Mouse (Mus musculus) neural tube, embryonic 12.5 days (tissue): ENCODE data around the gene Map3k14. TPM values are rescaled to one million over a fixed set of nuclear protein-coding genes. Genes with fewer than 3 reads are reported as not detected.
A peak's percentile ranks its signal among the peaks of the same experiment; 100 is the strongest.

Experiments
- ATAC-seq: fragments of 200-750 bp; cut with Nextera tagmentation; 2 replicates; pipeline ENCODE4 v1.8.0; 2017; ENCODE audit warnings: low read depth, mild to moderate bottlenecking, moderate TSS enrichment, moderate library complexity; ENCODE audit not compliant: low FRiP score
- H3K27ac ChIP-seq: fragments of 300-500 bp; sonication (generic); 2 replicates; pipeline ENCODE4 v1.5.1; 2016
- H3K27me3 ChIP-seq: fragments of 300-500 bp; sonication (generic); replicated peaks from 2 replicates; pipeline ENCODE4 v1.6.1; 2016; ENCODE audit warnings: mild to moderate bottlenecking
- H3K36me3 ChIP-seq: fragments of 300-500 bp; sonication (generic); 2 replicates; pipeline ENCODE4 v1.6.1; 2016; ENCODE audit warnings: mild to moderate bottlenecking
- H3K4me1 ChIP-seq: fragments of 300-500 bp; sonication (generic); 2 replicates; pipeline ENCODE4 v1.6.1; 2016
- H3K4me2 ChIP-seq: fragments of 300-500 bp; sonication (generic); replicated peaks from 2 replicates; pipeline ENCODE4 v1.6.1; 2016; ENCODE audit warnings: mild to moderate bottlenecking
- H3K4me3 ChIP-seq: fragments of 300-500 bp; sonication (generic); 2 replicates; pipeline ENCODE4 v1.5.1; 2016
- H3K9ac ChIP-seq: fragments of 300-500 bp; sonication (generic); 2 replicates; pipeline ENCODE4 v1.6.1; 2016; ENCODE audit warnings: mild to moderate bottlenecking
- H3K9me3 ChIP-seq: fragments of 300-500 bp; sonication (generic); 2 replicates; pipeline ENCODE4 v1.6.1; 2016; ENCODE audit warnings: mild to moderate bottlenecking
- WGBS: fragments of 180-500 bp; shearing (Covaris S2); methylation state at CpG from one replicate; pipeline ENCODE4 v1.1.7; 2016; 5-methylcytosine and 5-hydroxymethylcytosine counted together
- polyA plus RNA-seq: library from polyadenylated mRNA; unstranded; fragments of >200 nt; fragmentation: Nextera tagmentation; extraction: Ambion mirVana; gene quantifications from 2 replicates; pipeline ENCODE4 v1.2.1, GENCODE M21; 2016

Map3k14 gene
- polyA plus RNA-seq, 1 experiment from 2014 or later, result 3.9 TPM

DNA sequence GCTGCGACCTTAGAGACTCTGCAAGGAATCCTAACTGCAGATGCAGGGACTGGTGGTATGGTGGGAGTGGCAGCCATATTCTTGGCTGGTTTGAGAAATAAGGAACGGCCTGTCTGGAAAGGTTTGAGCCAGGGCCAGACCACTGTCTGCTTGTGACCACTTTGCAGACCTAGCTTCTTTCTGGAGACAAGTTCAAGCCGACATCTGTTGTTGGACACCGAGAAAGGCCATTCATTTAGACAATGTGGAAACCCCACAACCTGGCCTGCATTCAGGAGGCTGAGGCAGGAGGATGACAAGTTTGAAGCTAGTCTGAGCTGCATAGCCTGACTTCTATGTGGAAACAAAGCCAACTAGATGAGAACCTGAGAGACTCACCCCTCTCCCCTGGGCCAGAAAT is 1.1 kb upstream of the Map3k14 start:
- Histone ChIP-seq H3K4me2 (peak overlapping the region; percentile 77), H3K27ac (no peak overlapping the region; the same call in 1 of the 2 replicates), H3K36me3 (no peaks in the 10 kb centered on the region), H3K4me3 (no peak overlapping the region), H3K27me3 (no peaks in the 10 kb centered on the region), H3K9me3 (no peaks in the 10 kb centered on the region), H3K9ac (no peak overlapping the region), H3K4me1 (peaks cover 30% of the 10 kb centered on the region)
- WGBS, result 83% methylated on average over 4 of the region's 4 CpGs
- ATAC-seq, result no peak

DNA sequence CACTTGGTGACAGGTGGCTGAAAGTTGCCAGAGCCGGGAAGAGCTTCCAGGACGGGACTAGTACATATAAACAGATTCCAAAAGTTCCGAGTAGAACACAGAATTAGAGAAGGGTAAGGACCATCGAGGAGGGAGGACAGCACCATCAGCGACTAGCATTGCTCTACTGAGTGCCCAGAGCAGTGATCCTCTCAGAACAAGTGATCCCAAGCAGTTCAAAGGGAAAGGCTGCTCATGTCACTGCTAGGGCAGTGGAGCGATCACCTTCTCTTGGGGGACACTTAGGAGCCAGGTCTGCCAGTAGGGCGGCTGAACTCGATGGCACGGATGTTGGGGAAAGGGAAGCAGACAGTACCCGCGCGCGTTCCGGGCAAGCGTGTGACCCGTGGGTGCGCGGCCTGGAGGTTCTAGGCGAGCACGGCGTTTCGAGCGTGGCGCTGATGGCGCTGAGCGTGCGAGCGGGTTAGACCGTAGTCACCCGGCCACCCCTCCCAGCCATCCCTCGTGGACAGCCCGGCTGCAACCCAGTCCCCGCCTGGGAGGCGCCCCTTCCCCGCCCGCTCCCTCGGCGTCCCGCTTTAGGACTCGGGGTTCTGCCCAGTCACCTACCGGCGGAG is 435 bp downstream of the Map3k14 start:
- H3K4me1 ChIP-seq, result peaks cover 44% of the 10 kb centered on the region
- ATAC-seq, result peak; percentile 19

DNA sequence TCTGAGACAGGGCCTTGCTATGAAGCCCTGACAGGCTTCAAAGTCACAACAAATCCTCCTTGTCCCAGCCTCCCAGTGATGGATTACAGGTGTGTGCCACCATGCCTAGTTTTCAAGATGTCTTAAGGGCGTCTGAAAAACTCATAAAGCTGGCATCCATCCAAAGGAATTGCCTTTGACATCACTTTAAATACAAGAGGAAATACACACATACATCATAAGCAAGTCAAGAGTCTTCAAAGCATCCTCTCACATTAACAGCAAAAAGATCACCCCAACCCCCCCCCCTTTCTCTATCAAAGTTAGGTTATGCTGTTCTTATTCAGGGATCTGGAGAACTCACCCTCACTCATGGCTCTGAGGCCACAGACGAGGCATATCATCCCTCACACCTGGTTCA is 1.4 kb downstream of the Map3k14 start:
- Histone ChIP-seq H3K4me2 (peak overlapping the region; percentile 77), H3K27ac (no peak overlapping the region), H3K4me3 (no peak overlapping the region), H3K9ac (0 out of 2 replicates have a peak overlapping the region, but pooled peaks have one; percentile 73), H3K9me3 (no peaks in the 10 kb centered on the region), H3K27me3 (no peaks in the 10 kb centered on the region), H3K36me3 (no peaks in the 10 kb centered on the region), H3K4me1 (peaks cover 44% of the 10 kb centered on the region)
- no peak for ATAC-seq
- WGBS, result 65% methylated on average over 2 of the region's 2 CpGs

More for the DNA sequence above, 435 bp downstream of the Map3k14 start:
- Histone ChIP-seq H3K36me3 (no peaks in the 10 kb centered on the region), H3K4me3 (peak overlapping the region; percentile 59), H3K9ac (peak overlapping the region; percentile 73), H3K27ac (peak overlapping the region; percentile 54; the same call in 1 of the 2 replicates), H3K9me3 (no peaks in the 10 kb centered on the region), H3K4me2 (peak overlapping the region; percentile 77), H3K27me3 (no peaks in the 10 kb centered on the region)
- WGBS, result 1% methylated on average over 41 of the region's 42 CpGs

DNA sequence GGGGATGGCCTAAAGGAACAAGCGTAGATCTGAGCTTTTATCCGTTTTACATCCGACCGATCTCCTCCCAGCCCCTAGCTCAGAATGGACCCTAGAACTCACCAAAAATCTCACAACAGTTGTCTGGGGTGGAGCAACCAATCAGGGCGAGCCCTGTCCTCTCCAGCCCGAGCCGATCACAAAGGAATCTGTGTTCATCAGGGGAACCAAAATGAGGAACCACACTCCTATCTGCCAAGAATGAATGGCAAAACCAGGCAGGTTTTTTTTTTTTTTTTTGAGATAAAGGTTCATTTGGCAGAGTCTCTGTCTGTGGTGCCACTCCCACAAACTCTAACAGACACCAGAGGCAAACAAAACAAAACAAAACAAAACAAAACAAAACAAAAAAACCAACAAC is 2.1 kb downstream of the Map3k14 start:
- Histone ChIP-seq H3K27ac (no peak overlapping the region), H3K27me3 (no peaks in the 10 kb centered on the region), H3K9me3 (no peaks in the 10 kb centered on the region), H3K4me2 (no peak overlapping the region; the same call in 1 of the 2 replicates), H3K4me3 (no peak overlapping the region), H3K36me3 (no peaks in the 10 kb centered on the region), H3K4me1 (peaks cover 44% of the 10 kb centered on the region), H3K9ac (no peak overlapping the region)
- WGBS, result 48% methylated on average over 7 of the region's 7 CpGs
- no peak for ATAC-seq

DNA sequence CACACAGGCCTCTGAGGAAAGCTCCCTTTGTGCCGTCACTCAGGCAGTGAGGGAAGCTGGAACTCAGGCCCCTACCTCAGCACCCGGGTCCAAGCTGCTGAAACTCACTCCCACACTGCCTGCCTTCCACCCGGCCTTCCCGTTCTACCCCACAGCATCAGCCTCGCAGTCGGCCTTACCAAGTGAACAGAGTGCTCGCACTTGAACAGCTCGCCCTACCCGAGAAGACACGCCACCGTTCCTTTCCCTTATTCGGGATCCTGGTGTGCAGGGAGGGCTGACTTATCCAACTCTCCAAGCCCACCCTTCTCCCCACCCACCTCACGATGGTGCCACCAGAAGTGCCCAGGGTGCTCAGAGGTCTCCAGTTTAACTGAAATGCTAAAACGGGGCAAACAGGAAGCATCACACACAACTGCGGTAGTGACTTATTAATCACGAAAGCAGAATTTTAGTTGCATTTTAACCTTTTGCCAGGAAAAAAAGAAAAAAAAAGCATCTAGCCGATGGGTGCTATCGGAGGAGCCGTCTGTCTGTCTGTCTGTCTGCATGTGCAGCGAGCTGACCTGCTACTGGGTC is 2.8 kb downstream of the Map3k14 start:
- H3K4me3 ChIP-seq, result no peak overlapping the region
- no peaks in the 10 kb centered on the region for H3K27me3 ChIP-seq
- no peaks in the 10 kb centered on the region for H3K36me3 ChIP-seq
- no peak overlapping the region for H3K27ac ChIP-seq
- no peaks in the 10 kb centered on the region for H3K9me3 ChIP-seq
- peak overlapping the region; percentile 30 for H3K4me2 ChIP-seq
- no peak for ATAC-seq
- peaks cover 44% of the 10 kb centered on the region for H3K4me1 ChIP-seq
- 84% methylated on average over 20 of the region's 20 CpGs for whole genome bisulfite sequencing
- H3K9ac ChIP-seq, result 0 out of 2 replicates have a peak overlapping the region, but pooled peaks have one; percentile 17

GRCm38 (mm10) chr11:103263551-103263950 is 3.7 kb downstream of the Map3k14 start:
- WGBS, result 34% methylated on average over 10 of the region's 10 CpGs
- no peak for ATAC-seq
- Histone ChIP-seq H3K4me3 (no peak overlapping the region), H3K4me1 (peaks cover 44% of the 10 kb centered on the region), H3K27ac (no peak overlapping the region), H3K27me3 (no peaks in the 10 kb centered on the region), H3K9ac (no peak overlapping the region), H3K4me2 (peak overlapping the region; percentile 18), H3K9me3 (no peaks in the 10 kb centered on the region), H3K36me3 (no peaks in the 10 kb centered on the region; the same call in 1 of the 2 replicates)

DNA sequence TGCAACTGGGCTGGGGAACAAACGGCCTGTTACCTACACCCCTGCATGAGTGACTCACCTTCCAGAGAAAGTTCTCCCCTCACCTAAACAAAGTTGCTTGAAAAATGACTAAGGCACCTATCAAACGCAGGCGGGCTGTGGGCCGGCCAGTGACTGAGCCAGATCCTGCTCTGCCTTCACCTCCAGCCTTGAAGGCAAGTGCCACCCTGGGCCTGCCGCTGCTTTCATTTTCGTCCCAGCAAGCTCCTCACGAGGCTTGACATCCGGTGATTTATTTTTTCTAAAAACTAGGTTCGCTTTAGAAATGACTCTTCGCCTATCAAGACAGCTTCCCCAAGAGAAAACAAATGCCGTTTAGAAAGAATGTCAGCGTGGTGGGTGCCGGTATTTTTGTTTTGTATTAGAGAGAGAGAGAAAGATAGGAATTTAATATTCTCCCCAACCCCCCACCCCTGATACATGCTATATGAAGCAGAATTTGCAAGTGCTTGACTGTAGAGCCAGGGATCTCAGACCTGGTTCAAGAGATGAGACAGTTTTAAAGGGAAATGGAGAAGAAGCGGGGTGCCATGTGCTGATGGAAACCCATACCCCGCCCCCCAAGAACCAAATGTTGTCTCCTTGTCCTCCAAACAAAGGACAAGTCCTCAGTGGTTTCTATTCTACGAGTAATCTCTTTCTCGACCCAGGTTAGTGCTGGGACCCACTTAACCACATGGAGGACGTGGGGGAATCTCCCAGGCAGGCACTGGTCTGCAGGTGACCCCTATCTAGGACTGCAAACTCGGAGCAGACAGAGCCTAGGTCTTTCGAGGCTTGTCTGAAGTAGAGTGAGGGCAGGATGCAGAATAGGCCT is 4.6 kb downstream of the Map3k14 start:
- H3K27ac ChIP-seq, result no peak overlapping the region
- ATAC-seq, result no peak
- 65% methylated on average over 20 of the region's 20 CpGs for WGBS

GRCm38 (mm10) chr11:103261671-103262411 is 5.4 kb downstream of the Map3k14 start:
- Histone ChIP-seq H3K4me3 (no peak overlapping the region), H3K9me3 (no peaks in the 10 kb centered on the region), H3K9ac (0 out of 2 replicates have a peak overlapping the region, but pooled peaks have one; percentile 17), H3K4me2 (no peak overlapping the region), H3K36me3 (no peaks in the 10 kb centered on the region; the same call in 1 of the 2 replicates), H3K4me1 (peaks cover 44% of the 10 kb centered on the region), H3K27ac (no peak overlapping the region), H3K27me3 (no peaks in the 10 kb centered on the region)
- WGBS, result 89% methylated on average over 7 of the region's 7 CpGs
- no peak for ATAC-seq

More for the DNA sequence above, 4.6 kb downstream of the Map3k14 start:
- Histone ChIP-seq H3K4me3 (no peak overlapping the region), H3K4me1 (peaks cover 44% of the 10 kb centered on the region), H3K36me3 (no peaks in the 10 kb centered on the region; the same call in 1 of the 2 replicates), H3K27me3 (no peaks in the 10 kb centered on the region), H3K4me2 (0 out of 2 replicates have a peak overlapping the region, but pooled peaks have one; percentile 1), H3K9me3 (no peaks in the 10 kb centered on the region), H3K9ac (0 out of 2 replicates have a peak overlapping the region, but pooled peaks have one; percentile 17)

- WGBS, result 90% methylated on average over 12 of the region's 12 CpGs
- Histone ChIP-seq H3K4me3 (no peak overlapping the region), H3K36me3 (no peaks in the 10 kb centered on the region; the same call in 1 of the 2 replicates), H3K4me2 (no peak overlapping the region), H3K4me1 (peaks cover 33% of the 10 kb centered on the region), H3K27me3 (no peaks in the 10 kb centered on the region), H3K9me3 (no peaks in the 10 kb centered on the region), H3K9ac (no peak overlapping the region), H3K27ac (no peak overlapping the region)
- ATAC-seq, result no peak
Measured at GRCm38 (mm10) chr11:103260515-103261192, 6.6 kb downstream of the Map3k14 start.

GRCm38 (mm10) chr11:103260034-103260433 is 7.2 kb downstream of the Map3k14 start:
- 97% methylated on average over 5 of the region's 5 CpGs for WGBS

DNA sequence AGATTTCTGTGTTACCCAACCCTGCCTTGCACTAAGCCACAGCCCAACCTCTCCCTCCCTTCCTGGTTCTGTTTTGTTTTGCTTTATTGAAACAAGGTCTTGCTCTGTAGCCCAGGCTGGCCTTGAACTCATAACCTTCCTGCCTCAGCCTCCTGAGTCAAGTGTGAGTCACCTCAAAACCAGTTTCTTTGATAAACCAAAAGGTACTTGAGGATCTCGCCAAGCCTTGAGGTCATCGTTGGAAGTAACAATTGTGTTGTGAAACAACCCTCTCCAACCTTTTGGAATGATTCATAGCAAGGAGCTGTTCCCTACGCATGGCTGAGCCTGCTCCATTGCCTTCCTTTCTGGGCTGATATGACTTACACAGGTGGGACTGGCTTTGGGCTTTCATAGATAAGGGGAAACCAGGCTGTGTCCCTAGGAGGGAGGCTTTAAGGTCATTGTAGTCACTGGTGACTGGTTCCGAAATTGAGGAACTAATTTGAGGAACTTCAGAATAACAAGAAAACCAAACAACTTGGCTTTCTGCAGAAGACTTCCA is 9.3 kb downstream of the Map3k14 start:
- Histone ChIP-seq H3K4me3 (no peak overlapping the region), H3K27ac (no peak overlapping the region), H3K9me3 (no peaks in the 10 kb centered on the region), H3K27me3 (no peaks in the 10 kb centered on the region), H3K36me3 (no peaks in the 10 kb centered on the region; the same call in 1 of the 2 replicates), H3K4me2 (no peak overlapping the region), H3K9ac (no peak overlapping the region), H3K4me1 (peaks cover 11% of the 10 kb centered on the region)
- 91% methylated on average over 4 of the region's 4 CpGs for WGBS
- no peak for ATAC-seq

More at GRCm38 (mm10) chr11:103260034-103260433, 7.2 kb downstream of the Map3k14 start:
- Histone ChIP-seq H3K36me3 (no peaks in the 10 kb centered on the region; the same call in 1 of the 2 replicates), H3K27ac (no peak overlapping the region), H3K4me2 (no peak overlapping the region), H3K4me3 (no peak overlapping the region), H3K4me1 (peaks cover 30% of the 10 kb centered on the region), H3K9ac (no peak overlapping the region), H3K9me3 (no peaks in the 10 kb centered on the region), H3K27me3 (no peaks in the 10 kb centered on the region)
- no peak for ATAC-seq
